Mouse (Mus musculus) heart, embryonic 10.5 days (tissue): ENCODE data around the gene Clvs2. TPM values are rescaled to one million over a fixed set of nuclear protein-coding genes. Genes with fewer than 3 reads are reported as not detected.

Source experiments
- DNase-seq: peaks from one replicate; pipeline ENCODE4 v3.0.0-alpha.2; 2017; ENCODE audit warnings: low spot score
- H3K27ac ChIP-seq: fragments of 300-500 bp; sonication (generic); 2 replicates; pipeline ENCODE4 v1.5.1; 2016; ENCODE audit warnings: mild to moderate bottlenecking
- H3K27me3 ChIP-seq: fragments of 300-500 bp; sonication (generic); 2 replicates; pipeline ENCODE4 v1.6.1; 2016; ENCODE audit warnings: mild to moderate bottlenecking; ENCODE audit not compliant: poor library complexity, insufficient read depth, severe bottlenecking
- H3K36me3 ChIP-seq: fragments of 300-500 bp; sonication (generic); 2 replicates; pipeline ENCODE4 v1.6.1; 2016; ENCODE audit warnings: mild to moderate bottlenecking, moderate library complexity
- H3K4me1 ChIP-seq: fragments of 300-500 bp; sonication (generic); 2 replicates; pipeline ENCODE4 v1.6.1; 2016; ENCODE audit warnings: mild to moderate bottlenecking
- H3K4me3 ChIP-seq: fragments of 300-500 bp; sonication (generic); 2 replicates; pipeline ENCODE4 v1.5.1; 2016; ENCODE audit warnings: mild to moderate bottlenecking, moderate library complexity
- H3K9me3 ChIP-seq: fragments of 300-500 bp; sonication (generic); 2 replicates; pipeline ENCODE4 v1.6.1; 2016; ENCODE audit warnings: mild to moderate bottlenecking, moderate library complexity
- WGBS: fragments of 180-500 bp; shearing (Covaris S2); methylation state at CpG from one replicate; pipeline ENCODE4 v1.1.7; 2016; 5-methylcytosine and 5-hydroxymethylcytosine counted together
- polyA plus RNA-seq: library from polyadenylated mRNA; unstranded; fragments of >200 nt; fragmentation: Nextera tagmentation; extraction: Ambion mirVana; gene quantifications from 2 replicates; pipeline ENCODE4 v1.2.1, GENCODE M21; 2016

Gene Clvs2
- not detected in 2 replicates for polyA plus RNA-seq

- peaks cover 9% of the 10 kb centered on the region; the same call in 1 of the 2 replicates for H3K27me3 ChIP-seq
- H3K4me1 ChIP-seq = peaks cover 2% of the 10 kb centered on the region; the same call in 1 of the 2 replicates
- H3K4me3 ChIP-seq = peak within 1 kb of the TSS; percentile 60
- H3K9me3 ChIP-seq = no peaks in the 10 kb centered on the region
- peak; percentile 73 for DNase-seq
- H3K27ac ChIP-seq = peak within 1 kb of the TSS; percentile 32; the same call in 1 of the 2 replicates
- H3K36me3 ChIP-seq = no peaks in the 10 kb centered on the region
- 3% methylated on average over 37 of the region's 37 CpGs for WGBS
Observed at GRCm38 (mm10) chr10:33624131-33624879, at the start of gene Clvs2. Clvs2 (minus strand) TSS chr10:33624769.

- Histone ChIP-seq H3K9me3 (no peaks in the 10 kb centered on the region), H3K36me3 (no peaks in the 10 kb centered on the region), H3K27ac (no peak overlapping the region), H3K27me3 (no peaks in the 10 kb centered on the region), H3K4me1 (no peaks in the 10 kb centered on the region), H3K4me3 (no peak overlapping the region)
- no peak for DNase-seq
Observed at GRCm38 (mm10) chr10:33653142-33653541, 28.6 kb upstream of the Clvs2 start.

GRCm38 (mm10) chr10:33623577-33623991, 985 bp downstream of the Clvs2 start:
- Histone ChIP-seq H3K4me3 (peak overlapping the region; percentile 60), H3K27me3 (peaks cover 9% of the 10 kb centered on the region; the same call in 1 of the 2 replicates), H3K4me1 (peaks cover 2% of the 10 kb centered on the region; the same call in 1 of the 2 replicates), H3K9me3 (no peaks in the 10 kb centered on the region), H3K27ac (no peak overlapping the region), H3K36me3 (no peaks in the 10 kb centered on the region)
- DNase-seq = no peak
- WGBS = 17% methylated on average over 6 of the region's 6 CpGs

- Histone ChIP-seq H3K9me3 (no peaks in the 10 kb centered on the region), H3K4me1 (peaks cover 2% of the 10 kb centered on the region; the same call in 1 of the 2 replicates), H3K4me3 (no peak overlapping the region), H3K27me3 (peaks cover 9% of the 10 kb centered on the region; the same call in 1 of the 2 replicates), H3K27ac (no peak overlapping the region), H3K36me3 (no peaks in the 10 kb centered on the region)
- no peak for DNase-seq
- 84% methylated on average over 8 of the region's 8 CpGs for WGBS
Observed at GRCm38 (mm10) chr10:33622700-33623099, 1.9 kb downstream of the Clvs2 start.

GRCm38 (mm10) chr10:33616207-33616606, 8.4 kb downstream of the Clvs2 start:
- Histone ChIP-seq H3K9me3 (no peaks in the 10 kb centered on the region), H3K36me3 (no peaks in the 10 kb centered on the region), H3K27ac (no peak overlapping the region), H3K4me1 (no peaks in the 10 kb centered on the region), H3K27me3 (no peaks in the 10 kb centered on the region), H3K4me3 (no peak overlapping the region)
- DNase-seq = no peak
- 62% methylated on average over 2 of the region's 2 CpGs for WGBS

GRCm38 (mm10) chr10:33613197-33613596, 11.4 kb downstream of the Clvs2 start:
- H3K27me3 ChIP-seq = no peaks in the 10 kb centered on the region
- WGBS = 86% methylated on average over 1 of the region's 1 CpGs

GRCm38 (mm10) chr10:33592732-33593131, 31.8 kb downstream of the Clvs2 start:
- Histone ChIP-seq H3K27me3 (no peaks in the 10 kb centered on the region), H3K9me3 (no peaks in the 10 kb centered on the region), H3K4me1 (no peaks in the 10 kb centered on the region), H3K4me3 (no peak overlapping the region), H3K36me3 (no peaks in the 10 kb centered on the region), H3K27ac (no peak overlapping the region)
- 85% methylated on average over 16 of the region's 16 CpGs for WGBS
- DNase-seq = no peak

More at GRCm38 (mm10) chr10:33613197-33613596, 11.4 kb downstream of the Clvs2 start:
- H3K4me1 ChIP-seq = no peaks in the 10 kb centered on the region
- no peak overlapping the region for H3K4me3 ChIP-seq
- no peaks in the 10 kb centered on the region for H3K9me3 ChIP-seq
- no peaks in the 10 kb centered on the region for H3K36me3 ChIP-seq
- H3K27ac ChIP-seq = no peak overlapping the region
- DNase-seq = no peak

- H3K27ac ChIP-seq = no peak overlapping the region
- H3K9me3 ChIP-seq = no peaks in the 10 kb centered on the region
- whole genome bisulfite sequencing = 65% methylated on average over 2 of the region's 2 CpGs
- H3K27me3 ChIP-seq = no peaks in the 10 kb centered on the region
- DNase-seq = no peak
- H3K4me1 ChIP-seq = no peaks in the 10 kb centered on the region
- H3K36me3 ChIP-seq = no peaks in the 10 kb centered on the region
- H3K4me3 ChIP-seq = no peak overlapping the region
Observed at GRCm38 (mm10) chr10:33588800-33589199, 35.8 kb downstream of the Clvs2 start.

GRCm38 (mm10) chr10:33587118-33587517, 37.5 kb downstream of the Clvs2 start:
- no peak overlapping the region for H3K4me3 ChIP-seq
- H3K4me1 ChIP-seq = no peaks in the 10 kb centered on the region
- H3K9me3 ChIP-seq = no peaks in the 10 kb centered on the region
- no peak overlapping the region for H3K27ac ChIP-seq
- DNase-seq = no peak
- no peaks in the 10 kb centered on the region for H3K36me3 ChIP-seq
- WGBS = 68% methylated on average over 2 of the region's 2 CpGs
- no peaks in the 10 kb centered on the region for H3K27me3 ChIP-seq

- 66% methylated on average over 3 of the region's 3 CpGs for WGBS
Observed at GRCm38 (mm10) chr10:33558081-33558480, 66.5 kb downstream of the Clvs2 start.

GRCm38 (mm10) chr10:33540331-33540730, 84.2 kb downstream of the Clvs2 start:
- H3K4me3 ChIP-seq = no peak overlapping the region
- no peaks in the 10 kb centered on the region for H3K4me1 ChIP-seq
- H3K9me3 ChIP-seq = no peaks in the 10 kb centered on the region
- H3K27me3 ChIP-seq = no peaks in the 10 kb centered on the region
- WGBS = 77% methylated on average over 4 of the region's 4 CpGs
- DNase-seq = no peak
- H3K36me3 ChIP-seq = no peaks in the 10 kb centered on the region
- no peak overlapping the region for H3K27ac ChIP-seq

More at GRCm38 (mm10) chr10:33558081-33558480, 66.5 kb downstream of the Clvs2 start:
- no peak overlapping the region for H3K4me3 ChIP-seq
- no peaks in the 10 kb centered on the region for H3K36me3 ChIP-seq
- no peaks in the 10 kb centered on the region for H3K4me1 ChIP-seq
- H3K27ac ChIP-seq = no peak overlapping the region
- DNase-seq = no peak
- H3K9me3 ChIP-seq = no peaks in the 10 kb centered on the region
- no peaks in the 10 kb centered on the region for H3K27me3 ChIP-seq
